Mouse (Mus musculus): ENCODE measurements around the gene Utrn. TPM values are rescaled to one million over a fixed set of nuclear protein-coding genes. Genes with fewer than 3 reads are reported as not detected.

Utrn gene
- polyA plus RNA-seq, 1 experiment, result 13.9 TPM

DNA sequence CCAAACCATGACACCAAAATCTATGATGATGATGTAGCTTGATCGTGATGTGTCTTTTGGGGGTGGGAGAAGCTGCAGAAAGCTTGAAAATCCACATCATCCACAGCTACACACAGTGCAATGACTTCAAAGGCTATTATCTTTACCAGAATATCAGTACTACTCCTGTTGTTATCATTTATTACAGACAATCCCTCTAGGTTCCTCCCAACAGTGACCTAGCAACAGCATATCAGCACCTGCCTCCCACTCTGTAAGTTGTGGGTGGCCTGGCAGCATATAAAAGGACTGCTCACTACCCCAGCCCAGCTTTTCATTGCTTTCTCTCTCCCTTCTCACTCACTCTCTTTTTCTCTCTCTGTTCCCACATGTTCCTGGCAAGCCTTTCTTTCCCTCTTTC lies 494.4 kb downstream of the Utrn start:
- H3ac ChIP-seq (ENCODE audit: control insufficient read depth, insufficient read length), result no peak overlapping the region
- no peaks in the 10 kb centered on the region for H3K36me3 ChIP-seq (ENCODE audit: control insufficient read depth, insufficient read depth)
- TF ChIP-seq E2F4 (IDR thresholded peaks at IDR 0.05; ENCODE audit: insufficient read depth), result no peak
- no peak for TF ChIP-seq TCF3 (IDR thresholded peaks at IDR 0.05; ENCODE audit: insufficient read length, low read depth)
- no peak for TF ChIP-seq CEBPB (IDR thresholded peaks at IDR 0.05; ENCODE audit: insufficient read depth, poor library complexity, severe bottlenecking)
- TF ChIP-seq MYOD1 (IDR thresholded peaks at IDR 0.05; ENCODE audit: control insufficient read depth in 1 of 3, insufficient read length in 2 of 3, low read depth in 2 of 3), result no peak
- TF ChIP-seq SRF (IDR thresholded peaks at IDR 0.05; ENCODE audit: control insufficient read depth, insufficient read length, low read depth), result no peak
- TF ChIP-seq REST (IDR thresholded peaks at IDR 0.05; ENCODE audit: insufficient read depth, insufficient read length), result no peak
- TF ChIP-seq USF1 (IDR thresholded peaks at IDR 0.05; ENCODE audit: low read depth), result no peak
- no peak for TF ChIP-seq POLR2AphosphoS2 (IDR thresholded peaks at IDR 0.05; ENCODE audit: insufficient read length, low read depth)
- TF ChIP-seq MAX (IDR thresholded peaks at IDR 0.05; ENCODE audit: low read depth), result no peak
- no peak for TF ChIP-seq MYOG (IDR thresholded peaks at IDR 0.05; ENCODE audit: control insufficient read depth in 1 of 3, insufficient read depth in 1 of 3, insufficient read length in 2 of 3, low read depth in 2 of 3)
- no peak for TF ChIP-seq TCF12 (IDR thresholded peaks at IDR 0.05; ENCODE audit: insufficient read depth, poor library complexity, severe bottlenecking)
- TF ChIP-seq POLR2A (IDR thresholded peaks at IDR 0.05; ENCODE audit: insufficient read length, low read depth), result no peak
- no peaks in the 10 kb centered on the region for H3K79me2 ChIP-seq (ENCODE audit: control insufficient read depth, insufficient read depth)
- no peak overlapping the region for H3K4me3 ChIP-seq
- H3K27me3 ChIP-seq (ENCODE audit: control insufficient read depth, insufficient read depth, insufficient read length), result no peaks in the 10 kb centered on the region
- H3K4me2 ChIP-seq (ENCODE audit: low read depth), result no peak overlapping the region

- no peaks in the 10 kb centered on the region for H3K27me3 ChIP-seq (ENCODE audit: control insufficient read depth, insufficient read depth, insufficient read length)
- no peak overlapping the region for H3K4me2 ChIP-seq (ENCODE audit: low read depth)
- no peak overlapping the region for H3K4me3 ChIP-seq
- no peak overlapping the region for H3ac ChIP-seq (ENCODE audit: control insufficient read depth, insufficient read length)
- no peaks in the 10 kb centered on the region for H3K79me2 ChIP-seq (ENCODE audit: control insufficient read depth, insufficient read depth)
- TF ChIP-seq CEBPB (IDR thresholded peaks at IDR 0.05; ENCODE audit: insufficient read depth, poor library complexity, severe bottlenecking), result no peak
- no peak for TF ChIP-seq MAX (IDR thresholded peaks at IDR 0.05; ENCODE audit: low read depth)
- TF ChIP-seq SRF (IDR thresholded peaks at IDR 0.05; ENCODE audit: control insufficient read depth, insufficient read length, low read depth), result no peak
- TF ChIP-seq TCF3 (IDR thresholded peaks at IDR 0.05; ENCODE audit: insufficient read length, low read depth), result no peak
- no peak for TF ChIP-seq REST (IDR thresholded peaks at IDR 0.05; ENCODE audit: insufficient read depth, insufficient read length)
- TF ChIP-seq MYOG (IDR thresholded peaks at IDR 0.05; ENCODE audit: control insufficient read depth in 1 of 3, insufficient read depth in 1 of 3, insufficient read length in 2 of 3, low read depth in 2 of 3), result no peak
- no peak for TF ChIP-seq POLR2AphosphoS2 (IDR thresholded peaks at IDR 0.05; ENCODE audit: insufficient read length, low read depth)
- TF ChIP-seq USF1 (IDR thresholded peaks at IDR 0.05; ENCODE audit: low read depth), result no peak
- TF ChIP-seq MYOD1 (IDR thresholded peaks at IDR 0.05; ENCODE audit: control insufficient read depth in 1 of 3, insufficient read length in 2 of 3, low read depth in 2 of 3), result no peak
- no peak for TF ChIP-seq POLR2A (IDR thresholded peaks at IDR 0.05; ENCODE audit: insufficient read length, low read depth)
- no peak for TF ChIP-seq E2F4 (IDR thresholded peaks at IDR 0.05; ENCODE audit: insufficient read depth)
- no peak for TF ChIP-seq TCF12 (IDR thresholded peaks at IDR 0.05; ENCODE audit: insufficient read depth, poor library complexity, severe bottlenecking)
- H3K36me3 ChIP-seq (ENCODE audit: control insufficient read depth, insufficient read depth), result no peaks in the 10 kb centered on the region
Observed at GRCm38 (mm10) chr10:12354556-12354955, 514.6 kb downstream of the Utrn start.

- Histone ChIP-seq H3ac (ENCODE audit: control insufficient read depth, insufficient read length) (no peak overlapping the region), H3K4me2 (ENCODE audit: low read depth) (no peak overlapping the region), H3K4me3 (no peak overlapping the region), H3K79me2 (ENCODE audit: control insufficient read depth, insufficient read depth) (no peaks in the 10 kb centered on the region), H3K27me3 (ENCODE audit: control insufficient read depth, insufficient read depth, insufficient read length) (no peaks in the 10 kb centered on the region), H3K36me3 (ENCODE audit: control insufficient read depth, insufficient read depth) (no peaks in the 10 kb centered on the region)
- TF ChIP-seq E2F4 (IDR thresholded peaks at IDR 0.05; ENCODE audit: insufficient read depth) (no peak), REST (IDR thresholded peaks at IDR 0.05; ENCODE audit: insufficient read depth, insufficient read length) (no peak), TCF12 (IDR thresholded peaks at IDR 0.05; ENCODE audit: insufficient read depth, poor library complexity, severe bottlenecking) (no peak), MYOD1 (IDR thresholded peaks at IDR 0.05; ENCODE audit: control insufficient read depth in 1 of 3, insufficient read length in 2 of 3, low read depth in 2 of 3) (no peak), MYOG (IDR thresholded peaks at IDR 0.05; ENCODE audit: control insufficient read depth in 1 of 3, insufficient read depth in 1 of 3, insufficient read length in 2 of 3, low read depth in 2 of 3) (no peak), SRF (IDR thresholded peaks at IDR 0.05; ENCODE audit: control insufficient read depth, insufficient read length, low read depth) (no peak), CEBPB (IDR thresholded peaks at IDR 0.05; ENCODE audit: insufficient read depth, poor library complexity, severe bottlenecking) (no peak), POLR2A (IDR thresholded peaks at IDR 0.05; ENCODE audit: insufficient read length, low read depth) (no peak), MAX (IDR thresholded peaks at IDR 0.05; ENCODE audit: low read depth) (no peak), POLR2AphosphoS2 (IDR thresholded peaks at IDR 0.05; ENCODE audit: insufficient read length, low read depth) (no peak), USF1 (IDR thresholded peaks at IDR 0.05; ENCODE audit: low read depth) (no peak), TCF3 (IDR thresholded peaks at IDR 0.05; ENCODE audit: insufficient read length, low read depth) (no peak)
Observed at GRCm38 (mm10) chr10:12354106-12354505, 515.1 kb downstream of the Utrn start.

DNA sequence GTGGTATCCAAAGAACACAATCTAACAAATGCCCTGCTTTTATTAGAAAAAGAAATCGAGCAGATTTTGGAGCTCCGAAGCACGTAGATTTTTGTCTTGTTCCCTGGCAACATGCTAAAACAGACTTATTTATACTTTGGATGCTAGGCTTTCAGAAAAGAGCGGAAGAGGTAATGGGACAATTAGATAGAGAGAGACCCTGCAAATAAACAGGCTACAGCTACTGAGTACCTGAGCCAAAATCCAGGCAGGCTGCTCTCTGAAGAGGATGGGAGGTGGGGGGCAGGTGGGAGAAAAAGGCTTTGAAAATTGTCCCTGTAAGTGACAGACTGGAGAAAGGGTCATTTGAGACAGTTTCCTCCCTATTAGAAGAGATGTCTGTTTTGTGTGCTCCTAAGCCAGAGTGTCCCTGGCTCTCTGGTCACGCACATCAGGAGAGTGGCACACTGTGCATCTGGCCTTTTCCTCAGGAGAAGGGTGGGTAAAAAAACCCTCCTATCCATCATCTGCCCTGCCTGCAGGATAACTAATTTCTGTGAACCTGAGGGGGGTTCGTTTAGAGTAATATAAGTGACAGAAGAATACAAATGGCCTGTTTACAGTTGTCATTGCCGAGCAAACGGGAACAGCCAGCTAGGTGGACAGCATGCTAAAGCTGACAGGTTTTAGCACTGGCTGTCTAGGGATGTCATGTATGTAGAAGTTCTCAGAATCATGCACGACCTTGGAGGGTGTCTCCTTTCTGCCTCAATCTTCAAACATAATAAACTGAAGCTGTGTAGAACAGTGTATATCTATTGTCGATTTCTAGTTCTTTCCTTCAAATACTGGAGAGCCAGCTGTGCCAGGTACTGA lies 529.2 kb downstream of the Utrn start:
- Histone ChIP-seq H3K4me3 (no peak overlapping the region), H3K27me3 (ENCODE audit: control insufficient read depth, insufficient read depth, insufficient read length) (no peaks in the 10 kb centered on the region), H3ac (ENCODE audit: control insufficient read depth, insufficient read length) (no peak overlapping the region), H3K4me2 (ENCODE audit: low read depth) (no peak overlapping the region), H3K36me3 (ENCODE audit: control insufficient read depth, insufficient read depth) (no peaks in the 10 kb centered on the region), H3K79me2 (ENCODE audit: control insufficient read depth, insufficient read depth) (no peaks in the 10 kb centered on the region)
- TF ChIP-seq SRF (IDR thresholded peaks at IDR 0.05; ENCODE audit: control insufficient read depth, insufficient read length, low read depth) (no peak), CEBPB (IDR thresholded peaks at IDR 0.05; ENCODE audit: insufficient read depth, poor library complexity, severe bottlenecking) (no peak), TCF12 (IDR thresholded peaks at IDR 0.05; ENCODE audit: insufficient read depth, poor library complexity, severe bottlenecking) (no peak), MYOG (IDR thresholded peaks at IDR 0.05; ENCODE audit: control insufficient read depth in 1 of 3, insufficient read depth in 1 of 3, insufficient read length in 2 of 3, low read depth in 2 of 3) (no peak), MYOD1 (IDR thresholded peaks at IDR 0.05; ENCODE audit: control insufficient read depth in 1 of 3, insufficient read length in 2 of 3, low read depth in 2 of 3) (no peak), TCF3 (IDR thresholded peaks at IDR 0.05; ENCODE audit: insufficient read length, low read depth) (no peak)

All from myocyte (in vitro differentiated cells).